Mouse (Mus musculus) midbrain, embryonic 15.5 days (tissue): ENCODE measurements around the gene Med17. TPM values are rescaled to one million over a fixed set of nuclear protein-coding genes. Genes with fewer than 3 reads are reported as not detected.
"Not testable (repeated sequence)": the region's sequence is repeated elsewhere in the genome, so short reads cannot be mapped to it uniquely, and the experiment has no call there.

Experiments used
- ATAC-seq: fragments of 200-750 bp; cut with Nextera tagmentation; replicated peaks from 2 replicates; pipeline ENCODE4 v1.8.0; 2017; ENCODE audit warnings: moderate TSS enrichment
- H3K27ac ChIP-seq: fragments of 300-500 bp; sonication (generic); 2 replicates; pipeline ENCODE4 v1.5.1; 2015; ENCODE audit warnings: mild to moderate bottlenecking, inconsistent platforms
- H3K27me3 ChIP-seq: fragments of 300-500 bp; sonication (generic); replicated peaks from 2 replicates; pipeline ENCODE4 v1.6.1; 2015; ENCODE audit warnings: inconsistent platforms
- H3K36me3 ChIP-seq: fragments of 300-500 bp; sonication (generic); replicated peaks from 2 replicates; pipeline ENCODE4 v1.6.1; 2015; ENCODE audit warnings: inconsistent platforms
- H3K4me1 ChIP-seq: fragments of 300-500 bp; sonication (generic); 2 replicates; pipeline ENCODE4 v1.6.1; 2015; ENCODE audit warnings: inconsistent platforms
- H3K4me2 ChIP-seq: fragments of 300-500 bp; sonication (generic); 2 replicates; pipeline ENCODE4 v1.6.1; 2015; ENCODE audit warnings: inconsistent platforms, mild to moderate bottlenecking, moderate library complexity
- H3K4me3 ChIP-seq: fragments of 300-500 bp; sonication (generic); 2 replicates; pipeline ENCODE4 v1.5.1; 2015; ENCODE audit warnings: mild to moderate bottlenecking, inconsistent platforms
- H3K9ac ChIP-seq: fragments of 300-500 bp; sonication (generic); 2 replicates; pipeline ENCODE4 v1.6.1; 2015; ENCODE audit warnings: mild to moderate bottlenecking, inconsistent platforms
- H3K9me3 ChIP-seq: fragments of 300-500 bp; sonication (generic); 2 replicates; pipeline ENCODE4 v1.6.1; 2016; ENCODE audit warnings: inconsistent platforms
- WGBS: fragments of 180-500 bp; shearing (Covaris S2); methylation state at CpG from one replicate; pipeline ENCODE4 v1.1.7; 2015; ENCODE audit warnings: mixed read lengths; 5-methylcytosine and 5-hydroxymethylcytosine counted together
- polyA plus RNA-seq: library from polyadenylated mRNA; unstranded; fragments of >200 nt; fragmentation: Nextera tagmentation; extraction: Ambion mirVana; gene quantifications from 2 replicates; pipeline ENCODE4 v1.2.1, GENCODE M21; 2015

The Med17 gene
- polyA plus RNA-seq, 1 experiment from 2014 or later = 30.8 TPM

- H3K4me2 ChIP-seq = peak within 1 kb of the TSS; percentile 74
- H3K9ac ChIP-seq = peak within 1 kb of the TSS; percentile 99
- H3K4me3 ChIP-seq = peak within 1 kb of the TSS; percentile 98
- no peaks in the 10 kb centered on the region for H3K9me3 ChIP-seq
- no peaks in the 10 kb centered on the region for H3K27me3 ChIP-seq
- peaks cover 12% of the 10 kb centered on the region for H3K36me3 ChIP-seq
- H3K4me1 ChIP-seq = peaks cover 33% of the 10 kb centered on the region
- under 1% methylated on average over 35 of the region's 35 CpGs for WGBS
- ATAC-seq = peak; percentile 89
- peak within 1 kb of the TSS; percentile 92 for H3K27ac ChIP-seq
Measured at GRCm38 (mm10) chr9:15306398-15307119, 26.8 kb upstream of the Med17 start, which contains the start of gene 4931406C07Rik. Gene 4931406C07Rik (minus strand): TSS chr9:15306448.

- Histone ChIP-seq H3K4me1 (peaks cover 33% of the 10 kb centered on the region), H3K4me3 (peak within 1 kb of the TSS; percentile 98), H3K4me2 (peak within 1 kb of the TSS; percentile 74), H3K9ac (peak within 1 kb of the TSS; percentile 99), H3K9me3 (no peaks in the 10 kb centered on the region), H3K36me3 (peaks cover 12% of the 10 kb centered on the region), H3K27ac (peak within 1 kb of the TSS; percentile 92), H3K27me3 (no peaks in the 10 kb centered on the region)
- 13% methylated on average over 45 of the region's 45 CpGs for WGBS
- peak; percentile 99 for ATAC-seq
Measured at GRCm38 (mm10) chr9:15305503-15306397, 26.0 kb upstream of the Med17 start, which contains the start of gene Taf1d. Gene Taf1d (plus strand): TSS chr9:15306214.

- Histone ChIP-seq H3K9ac (no peak overlapping the region), H3K4me1 (peaks cover 20% of the 10 kb centered on the region), H3K9me3 (no peaks in the 10 kb centered on the region), H3K4me3 (no peak overlapping the region), H3K27me3 (no peaks in the 10 kb centered on the region), H3K36me3 (no peaks in the 10 kb centered on the region), H3K27ac (no peak overlapping the region), H3K4me2 (no peak overlapping the region)
- ATAC-seq = no peak
- WGBS = 63% methylated on average over 2 of the region's 2 CpGs
Measured at GRCm38 (mm10) chr9:15302881-15303280, 23.1 kb upstream of the Med17 start.

- ATAC-seq, H3K4me2 ChIP-seq, H3K36me3 ChIP-seq, H3K9ac ChIP-seq, H3K4me3 ChIP-seq, H3K9me3 ChIP-seq, H3K27ac ChIP-seq, H3K27me3 ChIP-seq: not testable (repeated sequence)
- WGBS = 80% methylated on average over 6 of the region's 6 CpGs
- peaks cover 11% of the 10 kb centered on the region for H3K4me1 ChIP-seq
Measured at GRCm38 (mm10) chr9:15302006-15302405, 22.3 kb upstream of the Med17 start.

GRCm38 (mm10) chr9:15301399-15301798, 21.7 kb upstream of the Med17 start:
- H3K9ac ChIP-seq = no peak overlapping the region
- 58% methylated on average over 6 of the region's 6 CpGs for WGBS
- no peak for ATAC-seq
- no peak overlapping the region for H3K4me2 ChIP-seq
- no peak overlapping the region for H3K4me3 ChIP-seq
- no peaks in the 10 kb centered on the region for H3K9me3 ChIP-seq
- H3K4me1 ChIP-seq = peaks cover 5% of the 10 kb centered on the region
- no peaks in the 10 kb centered on the region; the same call in 1 of the 2 replicates for H3K36me3 ChIP-seq
- no peak overlapping the region for H3K27ac ChIP-seq
- no peaks in the 10 kb centered on the region for H3K27me3 ChIP-seq

- Histone ChIP-seq H3K4me2 (no peak overlapping the region), H3K27me3 (no peaks in the 10 kb centered on the region), H3K4me1 (no peaks in the 10 kb centered on the region), H3K36me3 (no peaks in the 10 kb centered on the region; the same call in 1 of the 2 replicates), H3K27ac (no peak overlapping the region), H3K9me3 (no peaks in the 10 kb centered on the region), H3K4me3 (no peak overlapping the region), H3K9ac (no peak overlapping the region)
- WGBS = 89% methylated on average over 5 of the region's 5 CpGs
- no peak for ATAC-seq
Measured at GRCm38 (mm10) chr9:15300056-15300455, 20.3 kb upstream of the Med17 start.

- 72% methylated on average over 2 of the region's 2 CpGs for WGBS
- Histone ChIP-seq H3K27me3 (no peaks in the 10 kb centered on the region), H3K36me3 (no peaks in the 10 kb centered on the region; the same call in 1 of the 2 replicates), H3K4me3 (no peak overlapping the region), H3K4me2 (no peak overlapping the region), H3K4me1 (no peaks in the 10 kb centered on the region), H3K9ac (no peak overlapping the region), H3K27ac (no peak overlapping the region), H3K9me3 (no peaks in the 10 kb centered on the region)
- ATAC-seq = no peak
Measured at GRCm38 (mm10) chr9:15298451-15298850, 18.7 kb upstream of the Med17 start.

GRCm38 (mm10) chr9:15297112-15297511, 17.4 kb upstream of the Med17 start:
- Histone ChIP-seq H3K9ac (no peak overlapping the region), H3K36me3 (peaks cover 4% of the 10 kb centered on the region; the same call in 1 of the 2 replicates), H3K4me1 (no peaks in the 10 kb centered on the region), H3K9me3 (no peaks in the 10 kb centered on the region), H3K4me3 (no peak overlapping the region), H3K27ac (no peak overlapping the region), H3K27me3 (no peaks in the 10 kb centered on the region), H3K4me2 (no peak overlapping the region)
- no peak for ATAC-seq
- 90% methylated on average over 7 of the region's 7 CpGs for WGBS

- no peaks in the 10 kb centered on the region for H3K27me3 ChIP-seq
- ATAC-seq = no peak
- H3K9me3 ChIP-seq = no peaks in the 10 kb centered on the region
- H3K9ac ChIP-seq = no peak overlapping the region
- no peak overlapping the region for H3K4me3 ChIP-seq
- WGBS = 94% methylated on average over 6 of the region's 6 CpGs
- H3K4me2 ChIP-seq = no peak overlapping the region
- H3K36me3 ChIP-seq = peaks cover 16% of the 10 kb centered on the region; the same call in 1 of the 2 replicates
- no peak overlapping the region for H3K27ac ChIP-seq
- no peaks in the 10 kb centered on the region for H3K4me1 ChIP-seq
Measured at GRCm38 (mm10) chr9:15289251-15289650, 9.5 kb upstream of the Med17 start.

- Histone ChIP-seq H3K36me3 (peaks cover 16% of the 10 kb centered on the region; the same call in 1 of the 2 replicates), H3K27ac (no peak overlapping the region), H3K9me3 (no peaks in the 10 kb centered on the region), H3K4me1 (no peaks in the 10 kb centered on the region), H3K4me3 (no peak overlapping the region), H3K27me3 (no peaks in the 10 kb centered on the region), H3K4me2 (no peak overlapping the region), H3K9ac (no peak overlapping the region)
- WGBS = 93% methylated on average over 3 of the region's 3 CpGs
- no peak for ATAC-seq
Measured at GRCm38 (mm10) chr9:15288402-15288801, 8.7 kb upstream of the Med17 start.

GRCm38 (mm10) chr9:15287846-15288245, 8.1 kb upstream of the Med17 start:
- Histone ChIP-seq H3K36me3 (peaks cover 14% of the 10 kb centered on the region; the same call in 1 of the 2 replicates), H3K27me3 (no peaks in the 10 kb centered on the region), H3K9me3 (no peaks in the 10 kb centered on the region), H3K4me3 (no peak overlapping the region), H3K27ac (no peak overlapping the region), H3K4me1 (no peaks in the 10 kb centered on the region), H3K9ac (no peak overlapping the region), H3K4me2 (no peak overlapping the region)
- WGBS = 53% methylated on average over 6 of the region's 6 CpGs
- ATAC-seq = no peak

- no peak overlapping the region for H3K4me2 ChIP-seq
- no peaks in the 10 kb centered on the region for H3K9me3 ChIP-seq
- peaks cover 9% of the 10 kb centered on the region for H3K4me1 ChIP-seq
- WGBS = 72% methylated on average over 3 of the region's 3 CpGs
- H3K4me3 ChIP-seq = no peak overlapping the region
- H3K9ac ChIP-seq = no peak overlapping the region
- peaks cover 9% of the 10 kb centered on the region; the same call in 1 of the 2 replicates for H3K36me3 ChIP-seq
- no peaks in the 10 kb centered on the region for H3K27me3 ChIP-seq
- no peak overlapping the region for H3K27ac ChIP-seq
- no peak for ATAC-seq
Measured at GRCm38 (mm10) chr9:15285443-15285842, 5.7 kb upstream of the Med17 start.
